ENCODE assay signal across 17 mouse cellular contexts in the genomic region with DNA sequence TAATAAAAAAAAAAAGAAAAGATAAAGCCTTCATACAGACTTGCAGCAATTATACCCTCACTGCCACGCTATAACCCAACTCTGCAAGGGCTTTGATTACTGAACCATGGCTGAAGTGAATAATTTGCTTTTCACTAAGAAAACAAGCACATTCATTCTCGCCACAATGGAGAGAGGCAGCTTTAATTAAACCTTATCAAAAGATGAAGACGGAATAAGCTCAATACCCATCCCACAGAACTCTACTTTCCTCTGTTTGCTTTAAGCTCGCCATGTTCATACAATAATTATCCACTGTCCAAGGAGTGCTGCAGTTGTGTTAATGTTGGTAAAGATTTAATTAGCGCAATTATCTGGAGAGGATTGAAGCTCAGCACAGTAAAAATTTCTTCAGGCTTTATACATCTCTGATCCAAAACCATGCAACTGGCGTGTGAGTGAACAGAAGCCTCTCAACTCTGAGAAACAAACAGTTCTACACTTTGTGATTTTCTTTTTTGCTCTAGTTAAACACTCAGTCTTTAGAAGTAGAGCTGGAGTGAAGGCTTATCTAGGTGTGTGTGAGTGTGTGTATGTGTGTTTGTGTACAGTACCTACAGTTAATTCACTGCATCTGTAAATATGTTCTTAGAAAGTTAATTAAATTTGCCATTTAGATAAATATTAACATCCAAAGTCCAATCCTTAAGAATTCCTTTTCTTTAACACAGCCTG.
DNase-seq lines count a peak whose midpoint lies in the region; ATAC-seq and TF ChIP-seq lines count a peak whose summit lies in the region.
"Had no signal": no experiment of that assay in that cellular context is flagged by ENCODE, and none has a peak within 500 bp of the region (broad histone marks: within the 10 kb centered on the region; RNA-seq: fewer than 3 reads in every experiment).

No protein-coding gene starts in this region.

- TF ChIP-seq CTCF in midbrain, postnatal 0 days (IDR thresholded peaks at IDR 0.05) = no peak

- H3K9me3 ChIP-seq in hindbrain, embryonic 10.5 days = no peaks in the 10 kb centered on the region
- H3K9me3 ChIP-seq in hindbrain, embryonic 14.5 days (ENCODE audit: control insufficient read depth, low read length) = no peaks in the 10 kb centered on the region
- no peaks in the 10 kb centered on the region for H3K9me3 ChIP-seq in midbrain, embryonic 10.5 days (replicated peaks)
- H3K9me3 ChIP-seq in midbrain, postnatal 0 days (ENCODE audit: low read length) = no peaks in the 10 kb centered on the region
- H3K9me3 ChIP-seq in hindbrain, embryonic 13.5 days = no peaks in the 10 kb centered on the region
- H3K9me3 ChIP-seq: limb, embryonic 13.5 days had no signal

- WGBS in hindbrain, embryonic 10.5 days = 39% methylated on average over 6 of the region's 6 CpGs
- 24% methylated on average over 6 of the region's 6 CpGs for WGBS in hindbrain, embryonic 14.5 days
- 24% methylated on average over 6 of the region's 6 CpGs for WGBS in midbrain, embryonic 10.5 days
- WGBS in midbrain, postnatal 0 days = 36% methylated on average over 6 of the region's 6 CpGs
- WGBS in hindbrain, embryonic 13.5 days = 28% methylated on average over 6 of the region's 6 CpGs

- no peak overlapping the region for H3K4me3 ChIP-seq in hindbrain, embryonic 10.5 days
- H3K4me3 ChIP-seq in hindbrain, embryonic 14.5 days (replicated peaks; ENCODE audit: low read length) = no peak overlapping the region
- no peak overlapping the region for H3K4me3 ChIP-seq in midbrain, embryonic 10.5 days
- no peak overlapping the region for H3K4me3 ChIP-seq in midbrain, postnatal 0 days (ENCODE audit: low read depth, low read length)
- no peak overlapping the region for H3K4me3 ChIP-seq in hindbrain, embryonic 13.5 days
- H3K4me3 ChIP-seq: gastrocnemius, adult 2 months; left cerebral cortex, adult 2 months; limb, embryonic 13.5 days had no signal

- H3K36me3 ChIP-seq in hindbrain, embryonic 10.5 days = no peaks in the 10 kb centered on the region
- no peaks in the 10 kb centered on the region for H3K36me3 ChIP-seq in hindbrain, embryonic 14.5 days (replicated peaks; ENCODE audit: control insufficient read depth, insufficient read depth)
- H3K36me3 ChIP-seq in midbrain, embryonic 10.5 days = no peaks in the 10 kb centered on the region
- no peaks in the 10 kb centered on the region for H3K36me3 ChIP-seq in midbrain, postnatal 0 days (ENCODE audit: insufficient read depth, low read length)
- no peaks in the 10 kb centered on the region for H3K36me3 ChIP-seq in hindbrain, embryonic 13.5 days
- H3K36me3 ChIP-seq: limb, embryonic 13.5 days had no signal

- no peaks in the 10 kb centered on the region; the same call in 1 of the 2 replicates for H3K27me3 ChIP-seq in hindbrain, embryonic 10.5 days (ENCODE audit: insufficient read depth, poor library complexity, severe bottlenecking)
- 0 out of 2 replicates have a peak, but pooled peaks cover 10% of the 10 kb centered on the region for H3K27me3 ChIP-seq in hindbrain, embryonic 14.5 days (ENCODE audit: control insufficient read depth, insufficient read depth, low read length)
- 0 out of 2 replicates have a peak, but pooled peaks cover 6% of the 10 kb centered on the region for H3K27me3 ChIP-seq in midbrain, embryonic 10.5 days (ENCODE audit: low read depth, poor library complexity, severe bottlenecking)
- no peaks in the 10 kb centered on the region for H3K27me3 ChIP-seq in midbrain, postnatal 0 days (ENCODE audit: insufficient read depth, low read length)
- peaks cover 41% of the 10 kb centered on the region for H3K27me3 ChIP-seq in hindbrain, embryonic 13.5 days
- H3K27me3 ChIP-seq: limb, embryonic 13.5 days had no signal

- H3K4me2 ChIP-seq in hindbrain, embryonic 14.5 days (replicated peaks) = no peak overlapping the region
- no peak overlapping the region for H3K4me2 ChIP-seq in midbrain, postnatal 0 days (ENCODE audit: low read depth, low read length, poor library complexity, severe bottlenecking)
- H3K4me2 ChIP-seq in hindbrain, embryonic 13.5 days = no peak overlapping the region
- H3K4me2 ChIP-seq: limb, embryonic 13.5 days had no signal

- no peak for DNase-seq in hindbrain, embryonic 10.5 days (ENCODE audit: low spot score)
- no peak for DNase-seq in hindbrain, embryonic 14.5 days (ENCODE audit: low spot score)
- DNase-seq in midbrain, embryonic 10.5 days (ENCODE audit: low spot score) = no peak
- no peak for DNase-seq in midbrain, postnatal 0 days (ENCODE audit: low spot score)
- DNase-seq in retina, postnatal 1 day = peak; percentile 81
- DNase-seq in cerebellum, adult 11-12 months = no peak
- DNase-seq: adrenal gland, postnatal 14 days; cerebellum, postnatal 25 days; gastrocnemius, adult 2 months; heart, postnatal 36 days; lung, postnatal 36 days; right cerebral cortex, postnatal 14 days; thymus, adult 18-20 months had no signal

- H3K27ac ChIP-seq in hindbrain, embryonic 10.5 days = peak overlapping the region; percentile 69; the same call in 1 of the 2 replicates
- no peak overlapping the region for H3K27ac ChIP-seq in hindbrain, embryonic 14.5 days
- H3K27ac ChIP-seq in midbrain, embryonic 10.5 days (replicated peaks) = peak overlapping the region; percentile 76
- H3K27ac ChIP-seq in midbrain, postnatal 0 days (ENCODE audit: low read depth, low read length) = no peak overlapping the region
- peak overlapping the region; percentile 23; the same call in 1 of the 2 replicates for H3K27ac ChIP-seq in hindbrain, embryonic 13.5 days
- H3K27ac ChIP-seq: gastrocnemius, adult 2 months; left cerebral cortex, adult 2 months; limb, embryonic 13.5 days had no signal

- ATAC-seq in hindbrain, embryonic 14.5 days (ENCODE audit: low FRiP score) = no peak
- no peak for ATAC-seq in midbrain, postnatal 0 days (ENCODE audit: low FRiP score)
- ATAC-seq in hindbrain, embryonic 13.5 days (ENCODE audit: low FRiP score) = peak; percentile 65; the same call in 1 of the 2 replicates
- ATAC-seq in erythroblast, adult 5-6 weeks (replicated peaks; ENCODE audit: low FRiP score, poor library complexity, severe bottlenecking) = no peak

- no peak overlapping the region for H3K9ac ChIP-seq in hindbrain, embryonic 14.5 days
- H3K9ac ChIP-seq in midbrain, postnatal 0 days (replicated peaks; ENCODE audit: low read length, poor library complexity, severe bottlenecking) = no peak overlapping the region
- H3K9ac ChIP-seq in hindbrain, embryonic 13.5 days = no peak overlapping the region
- H3K9ac ChIP-seq: limb, embryonic 13.5 days had no signal

- H3K4me1 ChIP-seq in hindbrain, embryonic 10.5 days (replicated peaks) = peaks cover 47% of the 10 kb centered on the region
- H3K4me1 ChIP-seq in hindbrain, embryonic 14.5 days (replicated peaks; ENCODE audit: control insufficient read depth, insufficient read depth, low read length) = peaks cover 17% of the 10 kb centered on the region; the same call in 1 of the 2 replicates
- peaks cover 62% of the 10 kb centered on the region for H3K4me1 ChIP-seq in midbrain, embryonic 10.5 days
- H3K4me1 ChIP-seq in midbrain, postnatal 0 days (ENCODE audit: insufficient read depth, low read length) = no peaks in the 10 kb centered on the region
- H3K4me1 ChIP-seq in hindbrain, embryonic 13.5 days (replicated peaks) = peaks cover 25% of the 10 kb centered on the region

Comparison
In these comparisons a context has a peak if more than half of its experiments do, and no peak if none do; other contexts are left out.
1. H3K27ac ChIP-seq: peak in hindbrain, embryonic 10.5 days (single experiment), midbrain, embryonic 10.5 days (single experiment) and hindbrain, embryonic 13.5 days (single experiment); none in hindbrain, embryonic 14.5 days (single experiment) and midbrain, postnatal 0 days (single experiment).